Mouse (Mus musculus) heart, adult 18-20 months (tissue): ENCODE data around the gene Cyp3a41b. TPM values are rescaled to one million over a fixed set of nuclear protein-coding genes. Genes with fewer than 3 reads are reported as not detected.
"Not testable (repeated sequence)": the region's sequence is repeated elsewhere in the genome, so short reads cannot be mapped to it uniquely, and the experiment has no call there.

Source experiments
- DNase-seq, 2 experiments: peaks; one replicate each; pipeline ENCODE4 v3.0.0; 2021 to 2022; ENCODE audit warnings: mixed read lengths in 1 of 2
- long read RNA-seq, 2 experiments: library from polyadenylated mRNA; stranded (forward); transcript quantifications; one replicate each; pipeline ENCODE4 v2.0.0; 2021
- total RNA-seq, 2 experiments: library from RNA; stranded (reverse); gene quantifications; 2 replicates each; pipeline ENCODE4 v1.2.3; 2021

Cyp3a41b gene
- not detected for total RNA-seq
- long read RNA-seq, experiment 1: 0 reads
- long read RNA-seq, experiment 2: 0 reads

DNA sequence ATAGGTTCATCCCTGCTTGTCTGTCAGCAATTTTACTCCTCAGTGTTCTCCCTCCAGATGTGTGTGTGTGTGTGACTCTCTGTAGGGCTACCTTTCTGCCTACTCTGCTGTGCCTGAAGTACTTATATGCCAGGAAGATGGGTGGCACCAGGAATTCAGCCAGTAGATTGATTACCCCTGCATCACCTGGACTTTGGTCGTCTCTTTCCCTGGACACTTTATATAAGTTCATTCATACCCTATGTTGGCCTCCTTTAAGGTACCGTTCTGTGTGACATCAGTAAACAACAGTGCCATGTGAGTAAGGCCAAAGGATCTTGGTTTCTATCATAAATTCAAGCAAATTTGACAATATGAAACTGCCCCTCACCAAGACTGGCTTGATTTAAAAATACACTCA lies at the start of gene Cyp3a41b:
TSS of gene Cyp3a41b (minus strand) at position 101 of the 400 bp plus-strand sequence.
- DNase-seq: not testable (repeated sequence)

DNA sequence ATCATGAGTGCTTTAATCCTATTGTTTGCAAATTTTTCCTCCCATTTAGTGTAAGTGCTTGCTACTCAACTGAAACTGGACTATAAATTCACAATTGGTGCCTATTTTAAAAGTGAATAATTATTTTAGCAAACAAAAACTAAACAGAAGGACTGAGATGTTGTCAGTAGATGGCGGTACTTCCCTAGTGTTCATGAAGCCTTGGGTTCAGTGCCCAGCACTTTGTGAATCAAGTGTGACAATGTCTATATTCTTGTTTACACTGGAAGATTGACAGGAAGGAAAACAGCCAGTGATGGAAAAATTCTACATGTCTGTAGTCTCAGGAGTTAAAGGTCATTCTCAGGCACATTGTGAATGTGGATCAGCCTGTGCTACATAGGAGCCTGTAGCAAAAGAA lies 47.8 kb upstream of the Cyp3a41b start:
- DNase-seq: not testable (repeated sequence)

DNA sequence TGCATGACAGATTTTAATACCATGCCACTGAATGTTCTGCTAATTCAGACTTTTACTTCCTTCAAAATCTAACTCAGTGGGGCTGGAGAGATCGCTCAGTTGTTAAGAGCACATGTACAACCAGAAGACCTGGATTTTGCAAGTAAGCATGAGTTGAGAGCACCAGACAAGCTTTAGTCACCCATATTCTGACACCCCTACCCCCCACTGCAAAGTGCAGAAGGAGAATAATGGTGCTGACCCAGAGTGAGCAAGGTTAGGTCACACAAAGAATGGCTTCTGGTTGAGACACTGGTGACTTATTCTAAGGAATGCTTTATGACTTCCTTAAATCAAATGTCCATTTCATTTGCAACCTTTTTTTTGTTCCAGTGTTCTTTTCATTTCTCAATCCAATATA lies 20.4 kb upstream of the Cyp3a41b start:
- not testable (repeated sequence) for DNase-seq

DNA sequence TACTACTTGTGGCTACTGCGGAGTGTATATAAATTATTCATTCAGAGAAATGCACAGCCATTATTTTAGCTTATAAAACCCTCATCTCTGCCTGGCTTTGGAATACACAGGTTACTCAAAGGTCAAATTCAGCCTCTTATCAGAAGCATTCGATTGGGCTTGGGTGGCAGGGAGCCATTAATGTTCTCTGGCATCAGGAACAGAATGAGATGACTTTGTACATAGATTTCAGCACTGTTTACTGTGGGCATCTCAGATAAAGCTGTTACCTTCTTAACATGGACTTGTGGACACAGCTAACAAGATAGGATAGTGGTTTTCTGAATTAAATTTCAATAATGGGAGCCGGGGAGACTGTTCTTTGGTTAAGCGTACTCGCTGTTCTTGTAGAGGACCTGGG lies 13.3 kb upstream of the Cyp3a41b start:
- DNase-seq: not testable (repeated sequence)

DNA sequence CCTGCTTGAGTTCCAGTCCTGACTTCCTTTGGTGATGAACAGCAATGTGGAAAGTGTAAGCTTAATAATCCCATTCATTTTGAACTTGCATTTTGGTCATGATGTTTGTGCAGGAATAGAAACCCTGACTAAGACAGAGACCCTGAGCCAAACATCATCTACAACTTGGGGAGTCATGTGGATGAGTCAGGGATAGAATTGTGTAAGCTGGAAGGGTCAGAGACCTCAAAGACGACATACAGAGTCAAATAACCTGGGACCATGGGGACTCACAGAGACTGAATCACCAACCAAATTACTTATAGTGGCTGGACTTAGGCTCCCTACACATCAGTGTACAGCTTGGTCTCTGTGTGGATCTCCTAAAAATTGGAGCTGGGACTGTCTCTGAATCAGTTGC lies 7.2 kb downstream of the Cyp3a41b start:
- DNase-seq: not testable (repeated sequence)

DNA sequence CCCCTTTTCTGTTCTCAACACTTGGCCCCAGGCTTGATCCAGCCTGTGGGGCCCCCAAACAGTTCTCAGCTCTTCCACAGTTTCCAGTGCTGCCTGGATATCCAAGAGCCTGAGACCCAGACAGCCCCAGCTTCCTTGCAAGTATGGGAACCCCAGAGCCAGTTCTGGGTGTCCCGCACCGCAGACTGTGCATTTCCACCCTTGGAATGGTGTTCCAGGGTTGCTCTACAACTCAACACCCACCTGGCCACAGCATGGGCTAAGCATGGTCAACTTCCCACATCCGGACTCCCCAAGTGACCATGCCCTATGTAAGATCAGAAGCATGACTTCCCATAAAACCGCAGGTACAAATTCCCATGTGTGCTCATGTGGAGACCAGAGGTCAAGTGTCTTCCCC lies 8.9 kb downstream of the Cyp3a41b start:
- not testable (repeated sequence) for DNase-seq

DNA sequence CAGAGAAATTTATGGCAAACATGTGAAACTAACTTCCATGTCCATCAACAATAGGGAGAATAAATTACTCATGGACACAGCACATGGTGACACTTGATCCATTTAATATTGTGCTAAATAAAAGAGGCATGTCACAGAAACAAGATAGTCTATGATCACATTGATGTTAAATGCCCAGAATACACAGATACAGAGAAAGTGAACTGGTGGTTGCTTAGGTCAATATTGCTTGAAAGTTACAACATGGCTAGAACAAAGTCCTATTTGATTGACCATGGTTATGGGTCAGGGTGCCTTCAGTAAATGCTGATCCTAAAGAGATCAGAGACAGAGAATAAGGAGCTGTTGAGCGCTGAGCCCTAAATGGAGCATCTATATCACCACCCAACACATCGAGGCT lies 12.6 kb downstream of the Cyp3a41b start:
- DNase-seq: not testable (repeated sequence)

Other genes with a start within 250 kb of the Cyp3a41b start
- not detected for gene Cyp3a57, start 239.5 kb downstream of the Cyp3a41b start, total RNA-seq
- not detected for gene Cyp3a16, start 115.0 kb downstream of the Cyp3a41b start, total RNA-seq
- gene Cyp3a41a, start 135.4 kb upstream of the Cyp3a41b start, total RNA-seq: not detected
- gene Cyp3a44, start 221.1 kb upstream of the Cyp3a41b start, total RNA-seq: not detected